Mouse (Mus musculus) midbrain, postnatal 0 days (tissue): ENCODE measurements at regions not wholly inside any gene's neighbourhood (a gene's known extent, or its start where the extent isn't known, plus 50 kb on each side); places are given as distances from the start of the nearest gene placed in this dataset.

Experiments used
- ATAC-seq: fragments of 200-750 bp; cut with Nextera tagmentation; 2 replicates; pipeline ENCODE4 v1.8.0; 2017; ENCODE audit warnings: moderate number of reproducible peaks, mild to moderate bottlenecking, moderate TSS enrichment, moderate library complexity; ENCODE audit not compliant: low FRiP score
- DNase-seq: peaks from one replicate; pipeline ENCODE4 v3.0.0-alpha.2; 2015; ENCODE audit warnings: low spot score
- H3K27ac ChIP-seq: fragments of 300-500 bp; sonication (generic); 2 replicates; pipeline ENCODE4 v1.5.1; 2014; ENCODE audit warnings: low read depth, mild to moderate bottlenecking, low read length, mixed read lengths
- H3K27me3 ChIP-seq: fragments of 300-500 bp; sonication (generic); 2 replicates; pipeline ENCODE4 v1.6.1; 2014; ENCODE audit warnings: low read length, control low read depth, mixed read lengths; ENCODE audit not compliant: insufficient read depth
- H3K36me3 ChIP-seq: fragments of 300-500 bp; sonication (generic); 2 replicates; pipeline ENCODE4 v1.6.1; 2014; ENCODE audit warnings: low read length, control low read depth, mixed read lengths; ENCODE audit not compliant: insufficient read depth
- H3K4me1 ChIP-seq: fragments of 300-500 bp; sonication (generic); 2 replicates; pipeline ENCODE4 v1.6.1; 2014; ENCODE audit warnings: mild to moderate bottlenecking, control low read depth, antibody characterized with exemption, low read length, mixed read lengths; ENCODE audit not compliant: insufficient read depth
- H3K4me2 ChIP-seq: fragments of 300-500 bp; sonication (generic); 2 replicates; pipeline ENCODE4 v1.6.1; 2014; ENCODE audit warnings: low read depth, mild to moderate bottlenecking, low read length, mixed read lengths; ENCODE audit not compliant: poor library complexity, severe bottlenecking
- H3K4me3 ChIP-seq: fragments of 300-500 bp; sonication (generic); 2 replicates; pipeline ENCODE4 v1.5.1; 2014; ENCODE audit warnings: low read depth, mild to moderate bottlenecking, low read length, moderate library complexity
- H3K9ac ChIP-seq: fragments of 300-500 bp; sonication (generic); replicated peaks from 2 replicates; pipeline ENCODE4 v1.6.1; 2014; ENCODE audit warnings: mild to moderate bottlenecking, low read length, moderate library complexity, mixed read lengths; ENCODE audit not compliant: poor library complexity, severe bottlenecking
- H3K9me3 ChIP-seq: fragments of 300-500 bp; sonication (generic); 2 replicates; pipeline ENCODE4 v1.6.1; 2016; ENCODE audit warnings: low read length, control low read depth
- CTCF ChIP-seq: IDR thresholded peaks from 2 replicates; pipeline ENCODE4 v1.5.1; 2016; ENCODE audit warnings: antibody characterized with exemption, mild to moderate bottlenecking
- WGBS: fragments of 180-500 bp; shearing (Covaris S2); extraction: QIAGEN DNeasy Blood & Tissue Kit; methylation state at CpG from one replicate; pipeline ENCODE4 v1.1.7; 2014; 5-methylcytosine and 5-hydroxymethylcytosine counted together

DNA sequence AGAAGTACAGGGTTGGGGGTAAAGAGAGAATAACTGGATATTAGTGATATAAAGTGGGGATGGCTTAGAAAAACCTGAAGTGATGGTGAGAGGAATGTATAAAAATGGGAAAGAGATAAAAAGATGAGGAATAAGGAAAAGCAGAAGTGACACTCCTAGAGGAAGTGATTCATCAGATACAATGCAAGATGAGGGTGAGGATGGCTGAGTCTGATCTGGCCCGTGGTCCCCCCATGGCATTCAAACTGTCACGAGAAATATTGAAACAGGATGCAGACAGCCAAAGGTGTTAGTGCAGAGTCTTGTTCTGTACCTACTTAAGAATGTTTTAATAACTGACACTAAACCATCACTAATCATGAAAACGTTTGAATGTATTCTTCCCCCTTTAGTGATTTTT, 56.2 kb upstream of the Kitl start:
- TF ChIP-seq CTCF: no peak
- ATAC-seq (no peak), DNase-seq (no peak)
- no peak overlapping the region for H3K4me3 ChIP-seq
- no peak overlapping the region for H3K4me2 ChIP-seq
- no peaks in the 10 kb centered on the region for H3K27me3 ChIP-seq
- H3K9me3 ChIP-seq: no peaks in the 10 kb centered on the region
- WGBS: 86% methylated on average over 3 of the region's 3 CpGs
- H3K27ac ChIP-seq: no peak overlapping the region
- no peaks in the 10 kb centered on the region for H3K36me3 ChIP-seq
- H3K4me1 ChIP-seq: no peaks in the 10 kb centered on the region
- H3K9ac ChIP-seq: no peak overlapping the region

DNA sequence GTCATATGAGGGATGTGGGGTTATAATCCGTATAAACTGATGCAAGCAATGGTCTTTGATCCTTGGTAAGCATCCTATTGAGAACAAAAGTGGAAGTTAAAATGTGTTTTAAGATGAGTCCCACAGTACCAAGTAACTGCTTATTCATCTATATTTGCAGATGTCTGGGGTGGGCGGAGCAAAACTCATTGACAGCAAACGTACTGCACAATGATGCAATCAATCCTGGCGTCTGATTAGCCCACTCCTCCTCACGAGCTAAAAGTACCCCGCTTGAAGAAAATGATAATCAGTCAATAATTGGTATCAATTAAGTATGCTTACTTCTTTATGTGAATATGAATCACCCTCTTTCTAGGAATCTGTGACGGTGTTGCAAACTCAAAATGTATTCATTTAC, 62.9 kb upstream of the Kitl start:
- no peak for TF ChIP-seq CTCF
- Histone ChIP-seq H3K9ac (no peak overlapping the region), H3K27me3 (no peaks in the 10 kb centered on the region), H3K36me3 (no peaks in the 10 kb centered on the region), H3K4me1 (no peaks in the 10 kb centered on the region), H3K27ac (no peak overlapping the region), H3K4me2 (no peak overlapping the region), H3K4me3 (no peak overlapping the region), H3K9me3 (no peaks in the 10 kb centered on the region)
- DNase-seq (no peak), ATAC-seq (no peak)
- WGBS: 83% methylated on average over 7 of the region's 7 CpGs

DNA sequence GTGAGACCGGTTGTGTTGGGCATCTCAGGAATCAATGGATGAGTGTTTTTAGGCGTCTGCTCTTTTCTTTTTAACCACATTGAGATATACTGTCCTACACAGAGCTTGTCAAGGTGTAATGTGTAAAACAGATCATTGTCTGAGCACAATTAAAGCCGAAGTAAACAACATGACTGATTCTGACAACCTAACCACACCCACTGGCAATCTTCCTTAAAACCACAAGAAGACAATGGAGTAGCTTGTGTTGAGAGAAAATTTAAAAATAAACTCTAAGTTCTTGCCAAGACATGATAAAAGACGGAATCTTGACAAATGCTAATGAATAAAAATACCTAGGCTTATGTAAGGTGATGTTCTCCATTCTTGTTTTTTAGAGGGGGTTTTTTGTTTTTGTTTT, 63.7 kb upstream of the Kitl start:
- TF ChIP-seq CTCF: no peak
- 80% methylated on average over 4 of the region's 4 CpGs for WGBS
- Histone ChIP-seq H3K4me3 (no peak overlapping the region), H3K9me3 (no peaks in the 10 kb centered on the region), H3K9ac (no peak overlapping the region), H3K27ac (no peak overlapping the region), H3K4me2 (no peak overlapping the region), H3K36me3 (no peaks in the 10 kb centered on the region), H3K4me1 (no peaks in the 10 kb centered on the region), H3K27me3 (no peaks in the 10 kb centered on the region)
- ATAC-seq: no peak
- DNase-seq: no peak

DNA sequence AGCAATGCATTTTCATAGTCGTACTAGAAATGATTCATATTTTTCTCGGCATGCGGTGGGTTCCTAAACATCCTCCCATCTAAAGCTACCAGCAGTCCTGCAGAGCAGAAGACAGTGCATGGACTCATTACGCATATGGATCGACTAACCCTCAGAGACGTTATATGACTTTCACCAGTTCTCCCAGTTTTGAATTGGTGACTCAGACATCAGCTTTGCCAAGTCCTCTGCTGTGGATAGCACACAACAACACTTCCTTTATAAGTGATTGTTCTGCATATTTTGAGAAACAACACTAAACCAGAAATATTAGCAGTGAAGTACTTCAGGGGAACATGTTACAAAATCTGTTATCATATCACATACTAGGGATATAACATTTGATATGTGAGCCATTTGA, 64.1 kb upstream of the Kitl start:
- Histone ChIP-seq H3K9me3 (no peaks in the 10 kb centered on the region), H3K4me1 (no peaks in the 10 kb centered on the region), H3K27me3 (no peaks in the 10 kb centered on the region), H3K36me3 (no peaks in the 10 kb centered on the region), H3K4me3 (no peak overlapping the region), H3K4me2 (no peak overlapping the region), H3K27ac (no peak overlapping the region), H3K9ac (no peak overlapping the region)
- no peak for TF ChIP-seq CTCF
- 93% methylated on average over 6 of the region's 6 CpGs for WGBS
- DNase-seq (no peak), ATAC-seq (no peak)

DNA sequence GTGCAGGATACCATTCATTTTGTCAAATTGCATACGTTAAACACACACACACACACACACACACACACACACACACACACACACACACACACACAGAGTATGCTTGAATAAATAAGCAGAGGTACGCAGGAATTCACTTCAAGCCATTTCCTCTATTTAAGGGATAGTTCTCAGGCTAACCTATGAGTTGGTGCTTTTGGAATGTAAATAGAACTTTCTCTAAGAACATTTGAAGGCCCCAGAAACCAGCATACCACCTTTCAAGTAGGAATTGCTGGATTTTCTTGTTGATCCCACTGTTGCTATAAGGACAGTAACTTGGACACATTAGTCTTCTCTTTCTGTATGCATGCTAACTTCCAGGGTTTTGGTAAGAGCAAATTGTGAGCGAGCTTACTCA, 66.7 kb upstream of the Kitl start:
- H3K4me1 ChIP-seq: no peaks in the 10 kb centered on the region
- H3K9me3 ChIP-seq: no peaks in the 10 kb centered on the region
- no peak overlapping the region for H3K4me3 ChIP-seq
- no peak overlapping the region for H3K9ac ChIP-seq
- H3K27me3 ChIP-seq: no peaks in the 10 kb centered on the region
- DNase-seq: no peak
- 85% methylated on average over 3 of the region's 3 CpGs for WGBS
- H3K36me3 ChIP-seq: no peaks in the 10 kb centered on the region
- ATAC-seq: no peak
- no peak overlapping the region for H3K27ac ChIP-seq
- TF ChIP-seq CTCF: no peak
- no peak overlapping the region for H3K4me2 ChIP-seq

DNA sequence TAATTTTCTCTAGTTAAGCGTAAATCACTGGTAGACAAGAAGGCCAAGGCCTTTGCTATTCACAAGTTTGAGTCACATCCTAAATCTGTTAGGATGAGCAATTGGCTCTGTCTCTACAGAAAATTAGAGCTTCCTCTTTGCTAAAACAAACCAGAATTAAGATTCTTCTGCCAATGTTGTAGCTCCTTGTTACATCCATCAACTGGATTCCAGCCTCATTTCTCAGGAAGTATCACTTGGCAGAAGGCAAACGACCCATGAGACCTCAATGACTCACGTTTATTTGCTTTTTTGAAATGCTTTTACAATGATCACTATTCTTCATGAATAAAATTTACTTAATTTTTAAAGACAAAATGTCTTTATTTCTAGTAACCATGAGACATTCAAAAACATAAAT, 70.0 kb upstream of the Kitl start:
- TF ChIP-seq CTCF: no peak
- H3K9me3 ChIP-seq: no peaks in the 10 kb centered on the region
- H3K4me1 ChIP-seq: no peaks in the 10 kb centered on the region
- H3K36me3 ChIP-seq: no peaks in the 10 kb centered on the region
- H3K9ac ChIP-seq: no peak overlapping the region
- no peak overlapping the region for H3K27ac ChIP-seq
- H3K4me2 ChIP-seq: no peak overlapping the region
- ATAC-seq: no peak
- no peak overlapping the region for H3K4me3 ChIP-seq
- no peak for DNase-seq
- 85% methylated on average over 3 of the region's 3 CpGs for WGBS
- no peaks in the 10 kb centered on the region for H3K27me3 ChIP-seq

DNA sequence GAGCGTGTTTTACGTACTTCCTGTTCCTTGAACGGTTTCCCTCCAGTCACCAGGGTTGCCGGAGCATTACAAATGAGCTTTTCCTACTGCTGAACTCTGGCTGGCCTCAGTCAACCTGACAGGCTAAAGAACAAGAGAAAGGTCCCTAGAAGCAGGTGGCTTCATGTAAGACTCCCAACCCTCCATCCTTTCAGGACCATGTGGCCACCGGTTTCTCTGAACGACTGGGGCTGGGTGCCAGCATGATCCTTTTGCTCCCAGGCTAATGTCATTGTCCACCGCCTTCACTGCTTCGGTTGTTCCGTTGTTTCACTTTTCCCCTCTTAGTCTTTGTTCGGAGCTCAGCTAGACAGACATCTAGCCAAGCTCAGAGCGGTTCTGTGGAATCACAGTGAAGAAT, 73.8 kb upstream of the Kitl start:
- Histone ChIP-seq H3K9me3 (no peaks in the 10 kb centered on the region), H3K27ac (no peak overlapping the region), H3K27me3 (no peaks in the 10 kb centered on the region), H3K4me2 (no peak overlapping the region), H3K36me3 (no peaks in the 10 kb centered on the region), H3K4me1 (no peaks in the 10 kb centered on the region), H3K4me3 (no peak overlapping the region), H3K9ac (no peak overlapping the region)
- WGBS: 33% methylated on average over 11 of the region's 11 CpGs
- DNase-seq (peak; percentile 10), ATAC-seq (no peak)
- TF ChIP-seq CTCF: no peak
